Mouse (Mus musculus) G1E (cell line): ENCODE measurements around the gene Sptbn4. TPM values are rescaled to one million over a fixed set of nuclear protein-coding genes. Genes with fewer than 3 reads are reported as not detected.

Source experiments
- ATAC-seq: 2 replicates; pipeline ENCODE4 v1.8.0; 2016; ENCODE audit warnings: mild to moderate bottlenecking; ENCODE audit not compliant: insufficient number of reproducible peaks, poor library complexity, low FRiP score, severe bottlenecking; ENCODE audit errors: extremely low read depth
- DNase-seq: peaks from one replicate; pipeline ENCODE4 v3.0.0; 2012; ENCODE audit warnings: low spot score
- H3K27me3 ChIP-seq: 2 replicates; pipeline ENCODE4 v1.6.1; 2012; ENCODE audit warnings: mild to moderate bottlenecking, low read length, inconsistent platforms; ENCODE audit not compliant: insufficient read depth
- H3K36me3 ChIP-seq: replicated peaks from 2 replicates; pipeline ENCODE3; 2012; ENCODE audit warnings: mild to moderate bottlenecking, inconsistent platforms
- H3K4me1 ChIP-seq: 2 replicates; pipeline ENCODE4 v1.6.1; 2012; ENCODE audit warnings: low read depth, low read length, inconsistent platforms, mixed read lengths; ENCODE audit not compliant: insufficient read depth
- H3K4me3 ChIP-seq: 2 replicates; pipeline ENCODE4 v1.5.1; 2012; ENCODE audit warnings: low read depth, mild to moderate bottlenecking, inconsistent platforms, low read length, moderate library complexity, mixed read lengths
- H3K9me3 ChIP-seq: replicated peaks from 2 replicates; pipeline ENCODE4 v1.6.1; 2012; ENCODE audit warnings: inconsistent platforms
- CTCF ChIP-seq: IDR thresholded peaks from 2 replicates; pipeline ENCODE4 v1.5.1; 2012; ENCODE audit warnings: low read depth, low read length, inconsistent platforms, mixed read lengths
- GATA1 ChIP-seq: IDR thresholded peaks from 2 replicates; pipeline ENCODE4 v1.6.1; 2012; ENCODE audit warnings: borderline replicate concordance, low read length, inconsistent platforms, mixed read lengths
- GATA2 ChIP-seq: IDR thresholded peaks from 2 replicates; pipeline ENCODE4 v1.6.1; 2012; ENCODE audit warnings: low read depth, low read length, inconsistent platforms, borderline replicate concordance
- POLR2AphosphoS5 ChIP-seq: IDR thresholded peaks from 2 replicates; pipeline ENCODE4 v1.6.1; 2012; ENCODE audit warnings: low read depth, low read length, inconsistent platforms; ENCODE audit not compliant: insufficient replicate concordance
- TAL1 ChIP-seq: conservative IDR thresholded peaks from 2 replicates; pipeline ENCODE4 v1.6.1; 2012; ENCODE audit warnings: low read depth, low read length, inconsistent platforms, mixed read lengths
- polyA plus RNA-seq: library from polyadenylated mRNA; stranded (reverse); fragments of >175 nt; gene quantifications from 2 replicates; pipeline ENCODE4 v1.2.3, GENCODE M21; 2012
- total RNA-seq, 2 experiments: library from RNA; stranded (forward) in 1 of 2; stranded (reverse) in 1 of 2; fragments of 200-1000 nt in 1 of 2; fragments of >200 nt in 1 of 2; fragmentation: Nextera tagmentation in 1 of 2; gene quantifications; 2 replicates each; pipeline ENCODE4 v1.2.3; 2014 to 2017

The Sptbn4 gene
- total and polyA plus RNA-seq, 3 experiments, result 0.91 to 2.9 (median 1.2) TPM

DNA sequence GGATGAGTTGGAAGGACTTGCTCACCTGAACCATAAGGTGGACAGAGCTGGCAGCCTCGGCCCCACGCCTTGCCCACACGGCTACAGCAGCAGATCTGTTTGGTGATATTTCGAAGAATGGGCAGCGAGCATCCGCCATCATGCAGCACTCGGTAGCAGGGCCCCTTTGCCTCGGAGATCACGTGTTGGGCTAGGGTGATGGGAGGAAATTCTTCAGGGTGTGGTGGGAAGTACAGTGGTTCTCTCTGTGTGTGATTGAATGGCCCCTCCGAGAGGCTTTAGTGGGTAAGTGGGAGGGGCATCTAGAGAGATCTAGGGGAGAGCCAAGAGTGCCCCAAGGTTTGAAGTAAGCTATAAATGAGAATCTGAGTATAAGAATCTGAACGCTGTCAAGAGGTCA lies 119.3 kb downstream of the Sptbn4 start:
- TF ChIP-seq POLR2AphosphoS5 (no peak), GATA2 (no peak), CTCF (no peak), GATA1 (no peak), TAL1 (no peak)
- peaks cover 72% of the 10 kb centered on the region for H3K27me3 ChIP-seq
- no peak for ATAC-seq
- no peak for DNase-seq
- no peaks in the 10 kb centered on the region for H3K36me3 ChIP-seq
- peaks cover 53% of the 10 kb centered on the region for H3K4me1 ChIP-seq
- no peak overlapping the region for H3K4me3 ChIP-seq
- no peaks in the 10 kb centered on the region for H3K9me3 ChIP-seq

GRCm38 (mm10) chr7:27327500-27327899 lies 120.0 kb downstream of the Sptbn4 start:
- peaks cover 68% of the 10 kb centered on the region for H3K27me3 ChIP-seq
- no peak for TF ChIP-seq TAL1
- no peak for TF ChIP-seq CTCF
- TF ChIP-seq GATA1, result no peak
- no peak for TF ChIP-seq GATA2
- TF ChIP-seq POLR2AphosphoS5, result no peak
- no peak overlapping the region for H3K4me3 ChIP-seq
- no peak for ATAC-seq
- DNase-seq, result no peak
- H3K4me1 ChIP-seq, result peaks cover 46% of the 10 kb centered on the region
- H3K9me3 ChIP-seq, result no peaks in the 10 kb centered on the region
- no peaks in the 10 kb centered on the region for H3K36me3 ChIP-seq

DNA sequence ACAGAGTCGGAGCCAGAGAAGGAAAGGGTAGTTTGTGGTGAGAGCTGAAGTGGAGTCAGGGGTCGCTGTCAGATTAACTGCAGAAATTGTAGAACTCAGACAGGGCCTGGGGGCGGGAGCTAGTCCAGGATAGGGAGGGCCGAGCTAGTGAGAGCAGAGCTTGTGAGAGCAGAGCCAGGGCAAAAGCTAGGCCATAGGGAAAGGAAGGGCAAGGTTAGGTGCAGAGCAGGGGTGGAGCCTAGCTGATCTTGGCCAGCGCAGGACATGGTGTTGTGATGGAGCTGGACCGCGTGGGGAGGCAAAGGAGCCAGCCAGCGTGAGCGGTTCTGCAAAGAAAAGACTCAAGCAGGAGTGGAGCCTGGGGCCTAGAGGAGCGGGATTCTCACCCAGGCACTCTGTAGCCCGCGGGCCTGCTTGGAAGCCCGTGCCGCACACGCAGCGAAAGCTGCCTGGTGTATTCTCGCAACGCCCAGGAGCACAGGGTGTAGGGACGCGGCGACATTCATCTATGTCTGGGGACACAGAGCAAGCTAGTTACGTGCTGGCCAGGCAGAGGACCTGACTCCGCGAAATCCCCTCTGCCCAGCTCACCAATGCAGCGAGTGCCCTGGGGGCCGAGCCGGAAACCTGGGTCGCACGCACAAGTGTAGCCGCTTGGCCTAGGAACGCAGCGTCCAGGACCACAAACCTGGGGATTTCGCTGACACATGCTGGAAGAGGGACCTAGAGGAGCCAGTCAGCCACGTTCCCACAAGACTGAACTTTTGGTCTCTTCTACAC lies 121.2 kb downstream of the Sptbn4 start:
- H3K4me1 ChIP-seq, result peaks cover 34% of the 10 kb centered on the region
- DNase-seq, result no peak
- no peaks in the 10 kb centered on the region for H3K36me3 ChIP-seq
- H3K27me3 ChIP-seq, result peaks cover 63% of the 10 kb centered on the region
- TF ChIP-seq CTCF (no peak), TAL1 (no peak), GATA1 (no peak), GATA2 (no peak)
- no peak overlapping the region for H3K4me3 ChIP-seq
- ATAC-seq, result no peak
- no peaks in the 10 kb centered on the region for H3K9me3 ChIP-seq

DNA sequence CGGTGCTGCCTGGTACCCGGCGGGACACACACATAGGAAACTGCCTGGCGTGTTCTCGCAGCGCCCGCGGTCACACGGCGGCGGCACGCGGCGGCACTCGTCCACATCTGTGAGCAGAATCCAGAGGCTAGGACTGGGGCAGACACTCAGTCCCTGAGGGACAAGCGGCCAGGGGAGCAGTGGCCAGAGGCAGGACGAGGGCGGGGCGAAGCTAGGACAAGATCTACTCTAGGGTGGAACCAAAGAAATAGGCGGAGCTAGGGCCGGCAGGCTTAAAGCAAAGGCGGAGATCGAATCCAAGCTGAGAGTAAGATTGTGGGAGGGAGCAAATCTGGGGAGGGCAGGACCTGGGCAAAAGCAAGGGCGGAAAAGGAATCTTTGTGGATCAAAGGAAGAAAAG lies 121.8 kb downstream of the Sptbn4 start:
- DNase-seq (no peak), ATAC-seq (no peak)
- Histone ChIP-seq H3K36me3 (no peaks in the 10 kb centered on the region), H3K4me3 (no peak overlapping the region), H3K4me1 (peaks cover 28% of the 10 kb centered on the region), H3K27me3 (peaks cover 57% of the 10 kb centered on the region), H3K9me3 (no peaks in the 10 kb centered on the region)
- TF ChIP-seq CTCF, result no peak
- no peak for TF ChIP-seq POLR2AphosphoS5
- TF ChIP-seq GATA1, result no peak
- no peak for TF ChIP-seq GATA2
- TF ChIP-seq TAL1, result no peak

DNA sequence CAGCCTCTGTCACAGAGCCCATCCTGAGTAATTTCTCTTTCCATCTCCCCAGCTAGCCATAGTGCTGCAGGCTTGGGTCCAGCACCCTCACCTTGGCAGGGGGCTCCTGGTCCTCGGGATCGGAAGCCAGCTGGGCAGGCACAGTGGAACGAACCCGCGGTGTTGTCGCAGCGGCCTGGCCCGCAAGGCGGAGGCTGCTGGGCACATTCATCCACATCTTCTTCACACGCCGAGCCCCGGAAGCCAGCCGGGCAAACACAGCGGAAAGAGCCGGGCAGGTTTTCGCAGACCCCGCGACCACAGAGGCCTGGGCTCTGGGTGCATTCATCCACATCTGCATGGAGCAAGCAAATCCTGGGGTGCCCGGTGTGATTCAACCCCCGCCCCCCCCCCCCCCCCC lies 122.6 kb downstream of the Sptbn4 start:
- DNase-seq, result no peak
- TF ChIP-seq GATA1, result no peak
- TF ChIP-seq POLR2AphosphoS5, result no peak
- no peak for TF ChIP-seq GATA2
- no peak for TF ChIP-seq CTCF
- TF ChIP-seq TAL1, result no peak
- no peak for ATAC-seq
- no peaks in the 10 kb centered on the region for H3K36me3 ChIP-seq
- no peaks in the 10 kb centered on the region for H3K9me3 ChIP-seq
- peaks cover 55% of the 10 kb centered on the region for H3K27me3 ChIP-seq
- no peak overlapping the region for H3K4me3 ChIP-seq
- H3K4me1 ChIP-seq, result peaks cover 20% of the 10 kb centered on the region

DNA sequence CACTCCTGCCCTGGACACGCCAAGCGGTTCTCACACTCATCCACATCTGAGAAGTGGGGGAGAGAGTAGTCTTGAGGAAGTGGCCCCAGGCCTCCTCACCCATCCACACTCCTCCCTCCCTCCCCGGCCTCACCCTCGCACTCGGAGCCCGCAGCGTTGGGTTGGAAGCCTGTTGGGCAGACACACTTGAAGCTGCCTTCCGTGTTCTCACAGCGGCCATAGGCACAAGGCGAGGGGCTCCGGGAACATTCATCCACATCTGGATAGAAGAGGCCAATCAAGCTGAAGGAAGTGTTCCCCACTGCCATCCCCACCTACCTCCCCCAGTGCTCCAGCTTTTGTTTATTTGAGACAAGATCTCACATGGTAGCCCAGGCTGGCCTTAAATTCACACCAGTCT lies 123.3 kb downstream of the Sptbn4 start:
- DNase-seq (no peak), ATAC-seq (no peak)
- H3K36me3 ChIP-seq, result no peaks in the 10 kb centered on the region
- H3K27me3 ChIP-seq, result peaks cover 54% of the 10 kb centered on the region
- no peak for TF ChIP-seq GATA1
- no peak for TF ChIP-seq GATA2
- no peak for TF ChIP-seq CTCF
- no peak for TF ChIP-seq TAL1
- TF ChIP-seq POLR2AphosphoS5, result no peak
- no peaks in the 10 kb centered on the region for H3K9me3 ChIP-seq
- H3K4me1 ChIP-seq, result peaks cover 13% of the 10 kb centered on the region
- H3K4me3 ChIP-seq, result no peak overlapping the region
